Mouse (Mus musculus): ENCODE data around the gene Olfml2b. TPM values are rescaled to one million over a fixed set of nuclear protein-coding genes. Genes with fewer than 3 reads are reported as not detected.

Gene Olfml2b
- polyA plus RNA-seq, 1 experiment from 2014 or later = 28.7 TPM

- 66% methylated on average over 6 of the region's 6 CpGs for WGBS
- 0 out of 2 replicates have a peak overlapping the region, but pooled peaks have one; percentile 87 for H3K4me2 ChIP-seq
- peak overlapping the region; percentile 6 for H3K27ac ChIP-seq
- no peaks in the 10 kb centered on the region for H3K27me3 ChIP-seq
- no peak for ATAC-seq (replicated peaks; ENCODE audit: insufficient number of reproducible peaks, insufficient read depth, low FRiP score, low read depth)
- peaks cover 68% of the 10 kb centered on the region for H3K4me1 ChIP-seq (replicated peaks)
- H3K9ac ChIP-seq = peak overlapping the region; percentile 18
- no peak overlapping the region for H3K4me3 ChIP-seq
- H3K9me3 ChIP-seq (replicated peaks) = no peaks in the 10 kb centered on the region
- peaks cover 17% of the 10 kb centered on the region; the same call in 1 of the 2 replicates for H3K36me3 ChIP-seq
These were observed 3.7 kb downstream of the Olfml2b start for GRCm38 (mm10) chr1:170647971-170648514.

GRCm38 (mm10) chr1:170651046-170651723 lies 6.9 kb downstream of the Olfml2b start:
- peak; percentile 80 for ATAC-seq (replicated peaks; ENCODE audit: insufficient number of reproducible peaks, insufficient read depth, low FRiP score, low read depth)
- no peak overlapping the region for H3K9ac ChIP-seq
- H3K36me3 ChIP-seq = peaks cover 17% of the 10 kb centered on the region; the same call in 1 of the 2 replicates
- 34% methylated on average over 6 of the region's 6 CpGs for WGBS
- H3K4me1 ChIP-seq (replicated peaks) = peaks cover 48% of the 10 kb centered on the region
- no peaks in the 10 kb centered on the region for H3K9me3 ChIP-seq (replicated peaks)
- H3K4me3 ChIP-seq = no peak overlapping the region
- peak overlapping the region; percentile 12; the same call in 1 of the 2 replicates for H3K4me2 ChIP-seq
- H3K27ac ChIP-seq = peak overlapping the region; percentile 86
- no peaks in the 10 kb centered on the region for H3K27me3 ChIP-seq

- Histone ChIP-seq H3K9ac (peak overlapping the region; percentile 7; the same call in 1 of the 2 replicates), H3K36me3 (peaks cover 17% of the 10 kb centered on the region; the same call in 1 of the 2 replicates), H3K4me2 (peak overlapping the region; percentile 17; the same call in 1 of the 2 replicates), H3K27ac (peak overlapping the region; percentile 86), H3K9me3 (replicated peaks) (no peaks in the 10 kb centered on the region), H3K4me1 (replicated peaks) (peaks cover 38% of the 10 kb centered on the region), H3K27me3 (no peaks in the 10 kb centered on the region), H3K4me3 (no peak overlapping the region)
- WGBS = 31% methylated on average over 15 of the region's 15 CpGs
- 0 out of 2 replicates have a peak, but pooled peaks have one; percentile 49 for ATAC-seq (replicated peaks; ENCODE audit: insufficient number of reproducible peaks, insufficient read depth, low FRiP score, low read depth)
These were observed 7.8 kb downstream of the Olfml2b start for GRCm38 (mm10) chr1:170651989-170652740.

- Histone ChIP-seq H3K9me3 (replicated peaks) (no peaks in the 10 kb centered on the region), H3K9ac (no peak overlapping the region), H3K27me3 (no peaks in the 10 kb centered on the region), H3K4me2 (no peak overlapping the region), H3K27ac (no peak overlapping the region), H3K4me3 (no peak overlapping the region), H3K4me1 (replicated peaks) (peaks cover 26% of the 10 kb centered on the region), H3K36me3 (peaks cover 7% of the 10 kb centered on the region; the same call in 1 of the 2 replicates)
- no peak for ATAC-seq (replicated peaks; ENCODE audit: insufficient number of reproducible peaks, insufficient read depth, low FRiP score, low read depth)
- WGBS = 64% methylated on average over 5 of the region's 5 CpGs
These were observed 11.1 kb downstream of the Olfml2b start for GRCm38 (mm10) chr1:170655280-170655917.

GRCm38 (mm10) chr1:170656518-170657227 lies 12.3 kb downstream of the Olfml2b start:
- Histone ChIP-seq H3K9ac (no peak overlapping the region), H3K36me3 (0 out of 2 replicates have a peak, but pooled peaks cover 3% of the 10 kb centered on the region), H3K4me3 (no peak overlapping the region), H3K27me3 (no peaks in the 10 kb centered on the region), H3K4me1 (replicated peaks) (peaks cover 14% of the 10 kb centered on the region), H3K9me3 (replicated peaks) (no peaks in the 10 kb centered on the region), H3K27ac (no peak overlapping the region), H3K4me2 (no peak overlapping the region)
- WGBS = 78% methylated on average over 11 of the region's 11 CpGs
- ATAC-seq (replicated peaks; ENCODE audit: insufficient number of reproducible peaks, insufficient read depth, low FRiP score, low read depth) = no peak

- H3K4me2 ChIP-seq = no peak overlapping the region
- no peak for ATAC-seq (replicated peaks; ENCODE audit: insufficient number of reproducible peaks, insufficient read depth, low FRiP score, low read depth)
- WGBS = 59% methylated on average over 2 of the region's 2 CpGs
- no peak overlapping the region for H3K27ac ChIP-seq
- H3K4me1 ChIP-seq (replicated peaks) = peaks cover 9% of the 10 kb centered on the region
- H3K9me3 ChIP-seq (replicated peaks) = no peaks in the 10 kb centered on the region
- H3K27me3 ChIP-seq = no peaks in the 10 kb centered on the region
- no peak overlapping the region for H3K4me3 ChIP-seq
- peaks cover 4% of the 10 kb centered on the region; the same call in 1 of the 2 replicates for H3K36me3 ChIP-seq
- no peak overlapping the region for H3K9ac ChIP-seq
These were observed 12.8 kb downstream of the Olfml2b start for GRCm38 (mm10) chr1:170657228-170657521.

- H3K4me1 ChIP-seq (replicated peaks) = peaks cover 3% of the 10 kb centered on the region; the same call in 1 of the 2 replicates
- H3K4me3 ChIP-seq = no peak overlapping the region
- H3K4me2 ChIP-seq = no peak overlapping the region
- 58% methylated on average over 13 of the region's 13 CpGs for WGBS
- ATAC-seq (replicated peaks; ENCODE audit: insufficient number of reproducible peaks, insufficient read depth, low FRiP score, low read depth) = no peak
- H3K9ac ChIP-seq = no peak overlapping the region
- peaks cover 10% of the 10 kb centered on the region for H3K36me3 ChIP-seq
- H3K9me3 ChIP-seq (replicated peaks) = no peaks in the 10 kb centered on the region
- H3K27me3 ChIP-seq = no peaks in the 10 kb centered on the region
- H3K27ac ChIP-seq = no peak overlapping the region
These were observed 13.4 kb downstream of the Olfml2b start for GRCm38 (mm10) chr1:170657643-170658314.

GRCm38 (mm10) chr1:170659260-170659659 lies 14.9 kb downstream of the Olfml2b start:
- no peak overlapping the region for H3K4me2 ChIP-seq
- H3K9me3 ChIP-seq (replicated peaks) = no peaks in the 10 kb centered on the region
- H3K9ac ChIP-seq = no peak overlapping the region
- H3K4me3 ChIP-seq = no peak overlapping the region
- 55% methylated on average over 13 of the region's 13 CpGs for WGBS
- ATAC-seq (replicated peaks; ENCODE audit: insufficient number of reproducible peaks, insufficient read depth, low FRiP score, low read depth) = no peak
- H3K36me3 ChIP-seq = peaks cover 18% of the 10 kb centered on the region
- no peak overlapping the region for H3K27ac ChIP-seq
- H3K4me1 ChIP-seq (replicated peaks) = 0 out of 2 replicates have a peak, but pooled peaks cover 2% of the 10 kb centered on the region
- H3K27me3 ChIP-seq = no peaks in the 10 kb centered on the region

GRCm38 (mm10) chr1:170664620-170665185 lies 20.4 kb downstream of the Olfml2b start:
- no peaks in the 10 kb centered on the region for H3K4me1 ChIP-seq (replicated peaks)
- no peak overlapping the region for H3K4me2 ChIP-seq
- no peak overlapping the region for H3K4me3 ChIP-seq
- H3K27ac ChIP-seq = no peak overlapping the region
- H3K36me3 ChIP-seq = peaks cover 38% of the 10 kb centered on the region
- H3K9ac ChIP-seq = no peak overlapping the region
- ATAC-seq (replicated peaks; ENCODE audit: insufficient number of reproducible peaks, insufficient read depth, low FRiP score, low read depth) = no peak
- no peaks in the 10 kb centered on the region for H3K27me3 ChIP-seq
- H3K9me3 ChIP-seq (replicated peaks) = no peaks in the 10 kb centered on the region
- WGBS = 82% methylated on average over 11 of the region's 11 CpGs

- H3K4me2 ChIP-seq = no peak overlapping the region
- no peaks in the 10 kb centered on the region for H3K9me3 ChIP-seq (replicated peaks)
- H3K4me3 ChIP-seq = no peak overlapping the region
- H3K9ac ChIP-seq = no peak overlapping the region
- H3K4me1 ChIP-seq (replicated peaks) = no peaks in the 10 kb centered on the region
- peaks cover 43% of the 10 kb centered on the region for H3K36me3 ChIP-seq
- ATAC-seq (replicated peaks; ENCODE audit: insufficient number of reproducible peaks, insufficient read depth, low FRiP score, low read depth) = no peak
- 84% methylated on average over 7 of the region's 7 CpGs for WGBS
- no peaks in the 10 kb centered on the region for H3K27me3 ChIP-seq
- no peak overlapping the region for H3K27ac ChIP-seq
These were observed 20.9 kb downstream of the Olfml2b start for GRCm38 (mm10) chr1:170665200-170665599.
